Mouse (Mus musculus): Measurements from ENCODE around the gene Tdgf1.

DNA sequence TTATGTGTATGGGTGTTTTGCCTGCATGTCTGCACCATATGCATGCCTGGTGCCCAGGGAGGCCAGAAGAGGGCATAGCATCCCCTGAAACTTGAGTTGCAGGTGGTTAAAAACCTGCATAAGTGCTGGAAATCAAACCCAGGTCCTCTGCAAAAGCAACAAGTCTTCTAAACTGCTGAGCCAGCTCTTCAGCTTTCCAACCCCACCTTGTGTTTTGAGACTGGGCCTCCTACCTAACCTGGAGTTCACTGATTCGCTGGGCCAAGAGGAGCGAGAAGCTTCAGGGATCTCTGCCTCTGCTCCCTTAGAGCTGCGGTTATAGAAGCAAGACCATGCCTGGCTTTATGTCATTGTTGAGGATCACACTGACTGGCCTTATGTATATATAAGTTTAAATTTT, 4.2 kb upstream of the Tdgf1 start:
- TF ChIP-seq MYOG (IDR thresholded peaks at IDR 0.05; ENCODE audit: control insufficient read depth, extremely low read depth, insufficient read length): no peak
- TF ChIP-seq CTCF (IDR thresholded peaks at IDR 0.05; ENCODE audit: control insufficient read depth, insufficient read depth, insufficient read length): no peak
- TF ChIP-seq CEBPB (IDR thresholded peaks at IDR 0.05; ENCODE audit: low read depth): no peak
- TF ChIP-seq MAX (IDR thresholded peaks at IDR 0.05): no peak
- no peak for TF ChIP-seq USF1 (IDR thresholded peaks at IDR 0.05; ENCODE audit: low read depth)
- no peak for TF ChIP-seq FOSL1 (IDR thresholded peaks at IDR 0.05; ENCODE audit: insufficient read depth, low read length, poor library complexity, severe bottlenecking)
- no peak for TF ChIP-seq MYOD1 (IDR thresholded peaks at IDR 0.05; ENCODE audit: control insufficient read depth, insufficient read length, low read depth)
